Comparison of ENCODE assay signal across 16 mouse cellular contexts in the genomic region with DNA sequence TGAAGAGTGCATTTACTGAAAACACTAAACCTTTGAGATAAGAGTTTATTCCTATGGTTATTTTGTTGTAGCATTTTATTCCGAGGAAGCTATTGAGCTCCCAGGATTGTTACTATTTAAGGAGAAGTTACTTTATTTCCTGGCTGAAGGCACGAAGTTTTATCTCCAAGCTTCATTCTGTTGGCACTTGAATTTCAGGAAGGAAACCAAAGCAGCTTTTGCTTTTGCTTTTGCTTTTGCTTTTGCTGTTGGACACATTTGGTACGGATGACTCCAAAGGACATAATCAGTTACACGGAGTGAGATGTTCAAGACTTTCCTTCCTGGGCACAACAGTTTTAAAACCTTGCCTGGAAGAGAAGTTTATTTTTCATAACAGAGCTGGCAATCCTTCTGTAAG.
DNase-seq lines count a peak whose midpoint lies in the region; ATAC-seq and TF ChIP-seq lines count a peak whose summit lies in the region.
"Had no signal": no experiment of that assay in that cellular context is flagged by ENCODE, and none has a peak within 500 bp of the region (broad histone marks: within the 10 kb centered on the region; RNA-seq: fewer than 3 reads in every experiment).

No protein-coding gene starts in this region.

- H3K27ac ChIP-seq in heart, embryonic 10.5 days, result no peak overlapping the region
- H3K27ac ChIP-seq in liver, postnatal 0 days (ENCODE audit: low read depth), result no peak overlapping the region
- no peak overlapping the region for H3K27ac ChIP-seq in liver, embryonic 11.5 days (ENCODE audit: low read depth, low read length)
- no peak overlapping the region for H3K27ac ChIP-seq in CH12.LX (ENCODE audit: insufficient read depth, low read depth)
- no peak overlapping the region for H3K27ac ChIP-seq in macrophage
- H3K27ac ChIP-seq in gastrocnemius, adult 2 months, result no peak overlapping the region
- H3K27ac ChIP-seq in forebrain, embryonic 12.5 days, result no peak overlapping the region
- H3K27ac ChIP-seq: hindbrain, embryonic 15.5 days; kidney, embryonic 15.5 days; liver, embryonic 13.5 days had no signal

- no peak for TF ChIP-seq CTCF in liver, postnatal 0 days (IDR thresholded peaks at IDR 0.05; ENCODE audit: low read depth)
- no peak for TF ChIP-seq CTCF in CH12.LX (conservative IDR thresholded peaks at IDR 0.05 in 1 of 2, IDR thresholded peaks at IDR 0.05 in 1 of 2; ENCODE audit: low read depth in 2 of 2, low read length in 2 of 2)
- TF ChIP-seq CTCF in gastrocnemius, adult 2 months (IDR thresholded peaks at IDR 0.05), result no peak

- in situ Hi-C loops in CH12.LX (cut with MboI; ENCODE audit: low pct_ligation_motif_present, low pct_unique_long_range_greater_than_20kb, low sequenced_read_pairs), result no loop called here

- H3K9ac ChIP-seq in liver, postnatal 0 days (replicated peaks), result no peak overlapping the region
- no peak overlapping the region for H3K9ac ChIP-seq in liver, embryonic 11.5 days (ENCODE audit: low read depth, low read length)
- H3K9ac ChIP-seq in CH12.LX (ENCODE audit: insufficient read depth, low read depth), result peak overlapping the region; percentile 60
- no peak overlapping the region for H3K9ac ChIP-seq in forebrain, embryonic 12.5 days
- H3K9ac ChIP-seq: forebrain, postnatal 0 days; hindbrain, embryonic 15.5 days; kidney, embryonic 15.5 days; liver, embryonic 13.5 days had no signal

- no peak for ATAC-seq in liver, postnatal 0 days
- ATAC-seq in liver, embryonic 11.5 days (replicated peaks; ENCODE audit: low FRiP score), result no peak
- ATAC-seq in forebrain, embryonic 12.5 days (ENCODE audit: low FRiP score), result no peak
- ATAC-seq: forebrain, postnatal 0 days had no signal

- WGBS in heart, embryonic 10.5 days, result 48% methylated on average over 4 of the region's 4 CpGs
- 29% methylated on average over 4 of the region's 4 CpGs for WGBS in liver, postnatal 0 days (ENCODE audit: insufficient replicate concordance)
- 52% methylated on average over 4 of the region's 4 CpGs for WGBS in liver, embryonic 11.5 days
- 3% methylated on average over 4 of the region's 4 CpGs for WGBS in macrophage (ENCODE audit: missing documents)
- WGBS in forebrain, embryonic 12.5 days, result 90% methylated on average over 4 of the region's 4 CpGs

- H3K4me2 ChIP-seq in liver, postnatal 0 days (ENCODE audit: low read depth, low read length), result peak overlapping the region; percentile 24; the same call in 1 of the 2 replicates
- H3K4me2 ChIP-seq in liver, embryonic 11.5 days, result no peak overlapping the region
- H3K4me2 ChIP-seq in CH12.LX (ENCODE audit: insufficient read depth, low read depth, poor library complexity, severe bottlenecking), result peak overlapping the region; percentile 67
- no peak overlapping the region for H3K4me2 ChIP-seq in forebrain, embryonic 12.5 days
- H3K4me2 ChIP-seq: hindbrain, embryonic 15.5 days; kidney, embryonic 15.5 days; liver, embryonic 13.5 days; midbrain, embryonic 11.5 days had no signal

- no peak for TF ChIP-seq POLR2A in CH12.LX (IDR thresholded peaks at IDR 0.05; ENCODE audit: low read depth, low read length)

- TF ChIP-seq RAD21 in CH12.LX (IDR thresholded peaks at IDR 0.05; ENCODE audit: low read depth, low read length), result no peak

- H3K4me1 ChIP-seq in heart, embryonic 10.5 days, result no peaks in the 10 kb centered on the region
- H3K4me1 ChIP-seq in liver, postnatal 0 days (ENCODE audit: insufficient read depth), result no peaks in the 10 kb centered on the region
- no peaks in the 10 kb centered on the region for H3K4me1 ChIP-seq in liver, embryonic 11.5 days (replicated peaks; ENCODE audit: control insufficient read depth, insufficient read depth, low read length)
- H3K4me1 ChIP-seq in CH12.LX (ENCODE audit: control insufficient read depth in 1 of 2, insufficient read depth in 2 of 2), result no peaks in the 10 kb centered on the region
- H3K4me1 ChIP-seq in forebrain, embryonic 12.5 days, result no peaks in the 10 kb centered on the region
- H3K4me1 ChIP-seq: hindbrain, embryonic 15.5 days; kidney, embryonic 15.5 days; liver, embryonic 13.5 days had no signal

- peak; percentile 15 to 24 for DNase-seq in heart, adult 9 months (ENCODE audit: low spot score in 2 of 2)
- no peak for DNase-seq in heart, embryonic 10.5 days (ENCODE audit: low spot score)
- DNase-seq in liver, postnatal 0 days, result no peak
- no peak for DNase-seq in liver, embryonic 11.5 days (ENCODE audit: low spot score)
- no peak for DNase-seq in CH12.LX (ENCODE audit: extremely low read depth)
- no peak for DNase-seq in gastrocnemius, adult 2 months
- DNase-seq: cerebellum, adult 18-20 months; gastrocnemius, postnatal 36 days; layer of hippocampus, adult 9-11 months; liver, embryonic 13.5 days had no signal

- dilution Hi-C loops in CH12.LX (cut with MboI; ENCODE audit: extremely low pct_ligation_motif_present, extremely low pct_unique_long_range_greater_than_20kb, low sequenced_read_pairs), result no loop called here

- no peak overlapping the region for H3K4me3 ChIP-seq in heart, embryonic 10.5 days
- no peak overlapping the region for H3K4me3 ChIP-seq in liver, postnatal 0 days (ENCODE audit: low read depth, low read length)
- H3K4me3 ChIP-seq in liver, embryonic 11.5 days (ENCODE audit: low read depth, low read length), result no peak overlapping the region
- H3K4me3 ChIP-seq in CH12.LX (replicated peaks in 1 of 3; ENCODE audit: low read depth in 2 of 3, low read length in 2 of 3, poor library complexity in 1 of 3) (peak overlapping the region in 2 of 3 experiments; percentile 20 to 41), macrophage (ENCODE audit: inconsistent target) (peak overlapping the region; percentile 2; the same call in 1 of the 2 replicates)
- H3K4me3 ChIP-seq in gastrocnemius, adult 2 months, result no peak overlapping the region
- no peak overlapping the region for H3K4me3 ChIP-seq in forebrain, embryonic 12.5 days (replicated peaks)
- H3K4me3 ChIP-seq: hindbrain, embryonic 15.5 days; kidney, embryonic 15.5 days; liver, embryonic 13.5 days had no signal

- no peaks in the 10 kb centered on the region for H3K27me3 ChIP-seq in heart, embryonic 10.5 days (ENCODE audit: insufficient read depth, poor library complexity, severe bottlenecking)
- H3K27me3 ChIP-seq in liver, postnatal 0 days (ENCODE audit: insufficient read depth, low read length), result no peaks in the 10 kb centered on the region
- H3K27me3 ChIP-seq in liver, embryonic 11.5 days (replicated peaks; ENCODE audit: control insufficient read depth, insufficient read depth, low read length), result no peaks in the 10 kb centered on the region
- H3K27me3 ChIP-seq in CH12.LX (replicated peaks), result no peaks in the 10 kb centered on the region
- H3K27me3 ChIP-seq in forebrain, embryonic 12.5 days, result no peaks in the 10 kb centered on the region
- H3K27me3 ChIP-seq: hindbrain, embryonic 15.5 days; kidney, embryonic 15.5 days; liver, embryonic 13.5 days had no signal

- H3K79me2 ChIP-seq in CH12.LX (replicated peaks; ENCODE audit: control insufficient read depth, extremely low read depth, insufficient read depth, poor library complexity, severe bottlenecking), result no peaks in the 10 kb centered on the region
- no peaks in the 10 kb centered on the region for H3K79me2 ChIP-seq in macrophage (ENCODE audit: inconsistent target)

- TF ChIP-seq EP300 in liver, postnatal 0 days (IDR thresholded peaks at IDR 0.05; ENCODE audit: low read depth), result no peak
- no peak for TF ChIP-seq EP300 in CH12.LX (IDR thresholded peaks at IDR 0.05; ENCODE audit: low read length)

- intact Hi-C loops in gastrocnemius, adult 2 months (cut with DNase I), result no loop called here

- H3K9me3 ChIP-seq in heart, embryonic 10.5 days, result no peaks in the 10 kb centered on the region
- H3K9me3 ChIP-seq in liver, postnatal 0 days (ENCODE audit: low read length), result no peaks in the 10 kb centered on the region
- no peaks in the 10 kb centered on the region for H3K9me3 ChIP-seq in liver, embryonic 11.5 days (ENCODE audit: control insufficient read depth, low read length)
- H3K9me3 ChIP-seq in CH12.LX (replicated peaks; ENCODE audit: low read length), result no peaks in the 10 kb centered on the region
- H3K9me3 ChIP-seq in forebrain, embryonic 12.5 days, result no peaks in the 10 kb centered on the region
- H3K9me3 ChIP-seq: hindbrain, embryonic 15.5 days; kidney, embryonic 15.5 days; liver, embryonic 13.5 days had no signal

- H3K36me3 ChIP-seq in heart, embryonic 10.5 days, result no peaks in the 10 kb centered on the region
- no peaks in the 10 kb centered on the region for H3K36me3 ChIP-seq in liver, postnatal 0 days (replicated peaks; ENCODE audit: insufficient read depth, low read length)
- no peaks in the 10 kb centered on the region for H3K36me3 ChIP-seq in liver, embryonic 11.5 days (ENCODE audit: control insufficient read depth, insufficient read depth, low read length)
- H3K36me3 ChIP-seq in CH12.LX (replicated peaks in 1 of 2; ENCODE audit: control insufficient read depth in 1 of 2, insufficient read depth in 1 of 2, low read length in 1 of 2), result no peaks in the 10 kb centered on the region
- no peaks in the 10 kb centered on the region for H3K36me3 ChIP-seq in macrophage (ENCODE audit: inconsistent target)
- H3K36me3 ChIP-seq in forebrain, embryonic 12.5 days (replicated peaks), result no peaks in the 10 kb centered on the region
- H3K36me3 ChIP-seq: hindbrain, embryonic 15.5 days; kidney, embryonic 15.5 days; liver, embryonic 13.5 days had no signal

TF ChIP-seq in CH12.LX, 34 proteins besides CTCF, POLR2A, EP300 and RAD21:
- 0 out of 2 replicates have a peak, but pooled peaks have one; percentile 17 for TF ChIP-seq TBP (conservative IDR thresholded peaks at IDR 0.05; ENCODE audit: low read depth, low read length)
- peak; percentile 34; the same call in 1 of the 2 replicates for TF ChIP-seq ETS1 (conservative IDR thresholded peaks at IDR 0.05; ENCODE audit: low read depth, low read length)
- no peak for TF ChIP-seq JUND (conservative IDR thresholded peaks at IDR 0.05; ENCODE audit: low read depth, low read length)
- TF ChIP-seq HCFC1 (IDR thresholded peaks at IDR 0.05; ENCODE audit: low read depth, low read length), result no peak; the same call in 1 of the 2 replicates

Comparison
In these comparisons a context has a peak if more than half of its experiments do, and no peak if none do; other contexts are left out.
1. DNase-seq: peak in heart, adult 9 months (2 of 2); none in heart, embryonic 10.5 days (single experiment), liver, postnatal 0 days (single experiment), liver, embryonic 11.5 days (single experiment), CH12.LX (single experiment) and gastrocnemius, adult 2 months (single experiment).
2. H3K4me2 ChIP-seq: peak in liver, postnatal 0 days (single experiment) and CH12.LX (single experiment); none in liver, embryonic 11.5 days (single experiment) and forebrain, embryonic 12.5 days (single experiment).
3. H3K4me3 ChIP-seq: peak in CH12.LX (2 of 3) and macrophage (single experiment); none in heart, embryonic 10.5 days (single experiment), liver, postnatal 0 days (single experiment), liver, embryonic 11.5 days (single experiment), gastrocnemius, adult 2 months (single experiment) and forebrain, embryonic 12.5 days (single experiment).